Mouse (Mus musculus) thymus, postnatal 10 days (tissue): ENCODE data around the gene Nmt1.

Experiments
- DNase-seq, 2 experiments: peaks; one replicate each; pipeline ENCODE4 v3.0.0; 2021; ENCODE audit warnings: low spot score in 2 of 2

Gene Nmt1

GRCm38 (mm10) chr11:103076581-103076980 is 48.6 kb downstream of the Nmt1 start:
- no peak for DNase-seq

DNA sequence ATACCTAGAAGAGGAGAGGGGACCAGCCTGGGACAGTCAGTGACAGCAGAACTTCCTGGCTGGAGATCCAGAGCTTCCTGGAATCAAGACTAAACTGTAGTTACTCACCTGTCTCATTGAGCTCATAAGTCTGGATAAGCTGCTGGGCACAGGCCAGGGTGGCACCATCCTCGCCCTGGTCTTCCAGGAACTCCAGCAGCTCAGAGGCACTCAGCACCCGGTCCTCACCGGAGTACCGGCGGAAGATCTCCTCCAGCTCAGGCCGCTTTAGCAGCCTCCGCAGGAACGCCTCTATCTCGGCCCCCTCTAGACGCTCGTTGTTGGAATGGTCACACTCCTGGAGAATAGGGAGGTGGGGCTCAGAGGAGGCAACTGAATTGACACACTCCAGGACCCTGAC is 50.1 kb downstream of the Nmt1 start:
- no peak for DNase-seq

GRCm38 (mm10) chr11:103080323-103081091 is 52.5 kb downstream of the Nmt1 start:
- no peak for DNase-seq

DNA sequence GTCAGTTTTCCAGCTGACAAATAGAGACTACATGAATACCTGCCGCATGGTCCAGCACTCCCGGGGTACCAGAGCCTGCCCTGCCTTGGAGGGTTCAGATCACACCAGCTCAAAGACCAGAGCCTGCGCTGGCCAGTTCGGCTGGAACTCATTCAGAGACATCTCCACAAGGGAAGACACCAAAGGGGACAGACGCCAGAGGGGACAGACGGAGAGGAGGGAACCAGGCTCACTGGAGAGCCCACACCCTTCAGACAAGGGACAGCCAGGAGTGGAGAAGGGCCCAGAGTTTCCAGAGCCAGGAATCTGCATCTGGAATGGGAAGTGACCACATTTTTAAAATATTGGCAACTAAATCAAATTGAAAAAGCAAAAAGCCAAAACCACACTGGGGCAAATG is 53.6 kb downstream of the Nmt1 start:
- no peak for DNase-seq

DNA sequence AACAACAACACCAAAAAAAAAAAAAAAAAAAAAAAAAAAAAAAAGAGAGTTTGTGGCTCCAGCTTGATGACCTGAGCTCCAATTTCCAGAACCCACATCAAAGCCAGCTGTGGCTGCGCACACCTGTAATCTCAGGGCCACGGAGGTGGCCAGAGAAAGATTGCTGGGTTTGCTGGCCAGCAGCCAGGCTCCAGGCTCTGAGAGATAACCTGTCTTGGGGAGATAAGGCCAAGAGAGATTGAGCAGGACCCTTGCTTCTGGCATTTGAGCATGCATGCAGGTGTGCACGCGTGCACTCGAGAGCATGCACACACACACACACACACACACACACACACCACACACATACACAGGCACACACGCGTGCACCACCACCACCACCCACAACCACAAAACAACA is 65.3 kb downstream of the Nmt1 start:
- DNase-seq = no peak

GRCm38 (mm10) chr11:103093862-103094833 is 66.2 kb downstream of the Nmt1 start:
- no peak for DNase-seq

GRCm38 (mm10) chr11:103095107-103095670 is 67.2 kb downstream of the Nmt1 start:
- DNase-seq = no peak

- no peak for DNase-seq
Measured at GRCm38 (mm10) chr11:103095801-103096200, 67.8 kb downstream of the Nmt1 start.

GRCm38 (mm10) chr11:103096979-103097894 is 69.2 kb downstream of the Nmt1 start:
- DNase-seq = no peak

DNA sequence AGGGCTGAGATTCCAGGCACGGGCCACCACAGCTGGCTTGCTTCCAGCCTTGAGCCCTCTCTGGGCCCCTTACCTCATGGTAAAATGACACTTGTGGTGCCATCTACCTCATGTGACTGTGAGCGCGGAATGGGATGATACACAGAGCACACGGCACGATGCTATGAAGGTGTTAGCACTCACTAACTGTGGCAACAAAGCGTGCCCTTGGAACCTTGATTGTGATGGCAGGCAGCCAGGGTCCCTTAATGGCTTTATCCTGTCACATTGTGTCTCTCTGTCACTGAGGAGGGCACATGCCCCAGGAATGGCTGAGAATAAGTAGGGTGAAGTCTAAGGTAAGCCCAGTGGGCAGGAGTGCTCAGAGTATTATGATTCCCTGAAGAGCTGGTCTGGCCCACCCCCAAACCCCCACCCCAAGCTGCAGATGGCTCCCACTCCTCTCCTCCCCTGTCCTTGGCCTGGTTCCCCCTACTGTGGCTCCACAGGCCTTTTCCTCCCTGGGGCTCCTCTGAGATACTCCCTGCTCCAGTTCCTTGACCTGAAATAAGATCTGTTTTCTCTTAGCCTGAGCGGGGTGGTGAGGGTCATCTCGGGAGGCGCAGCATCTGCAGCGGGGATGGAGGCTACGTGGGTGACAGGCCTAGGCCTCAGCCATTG is 70.7 kb downstream of the Nmt1 start:
- DNase-seq = no peak

DNA sequence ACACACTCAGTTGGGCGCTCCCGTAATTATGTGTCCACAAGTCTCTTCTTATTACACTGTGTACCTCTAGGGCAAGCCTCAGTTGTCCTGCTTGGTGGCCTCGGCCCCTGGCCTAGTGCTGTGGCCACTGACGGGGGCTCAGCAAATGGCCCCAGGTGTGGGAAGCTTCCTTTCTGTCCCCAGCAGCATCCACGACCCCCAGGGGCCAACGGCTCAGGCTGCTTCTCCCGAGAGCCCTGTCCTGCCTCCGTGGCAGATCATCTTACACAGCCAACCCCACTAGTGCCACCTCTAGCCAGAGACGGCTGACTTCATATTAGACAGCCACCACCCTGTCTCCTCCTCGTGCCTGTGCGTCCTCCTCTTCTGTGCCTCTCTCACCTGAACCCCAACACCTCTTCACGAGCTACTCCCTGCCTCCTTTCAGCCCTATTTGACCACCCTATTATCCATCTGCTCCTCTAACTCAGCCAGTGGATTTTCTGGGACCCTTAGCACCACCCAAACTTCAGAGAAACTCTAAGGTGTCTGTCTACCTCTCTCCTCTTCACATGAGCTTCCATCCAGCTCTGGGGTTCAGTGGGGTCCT is 71.5 kb downstream of the Nmt1 start:
- DNase-seq = no peak

DNA sequence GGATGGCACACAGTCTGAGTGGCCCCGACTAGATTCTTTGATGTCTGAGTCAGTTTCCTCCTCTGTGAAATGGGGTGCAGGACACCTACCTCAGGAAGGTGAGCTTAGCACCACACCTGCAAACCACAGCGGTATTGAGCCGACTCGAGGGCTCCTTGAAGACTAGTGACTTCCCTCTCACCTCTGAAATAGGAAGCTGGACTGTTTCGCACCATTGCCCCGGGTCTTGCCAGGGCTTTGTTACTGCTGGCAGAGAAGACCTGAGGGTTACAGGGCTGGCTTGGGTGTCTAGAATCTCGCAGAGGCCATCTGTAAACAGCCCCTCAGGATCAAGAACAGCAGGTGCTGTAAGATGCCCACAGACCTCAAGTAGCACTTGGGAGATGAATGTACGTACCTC is 72.4 kb downstream of the Nmt1 start:
- no peak for DNase-seq

- peak in 1 of 2 experiments; percentile 37 for DNase-seq
Measured at GRCm38 (mm10) chr11:103101481-103101865, 73.5 kb downstream of the Nmt1 start, which contains the start of the genes Plcd3 and Acbd4. Gene Plcd3, minus strand, starts transcription at chr11:103101658. Gene Acbd4, plus strand, starts transcription at chr11:103101682.

DNA sequence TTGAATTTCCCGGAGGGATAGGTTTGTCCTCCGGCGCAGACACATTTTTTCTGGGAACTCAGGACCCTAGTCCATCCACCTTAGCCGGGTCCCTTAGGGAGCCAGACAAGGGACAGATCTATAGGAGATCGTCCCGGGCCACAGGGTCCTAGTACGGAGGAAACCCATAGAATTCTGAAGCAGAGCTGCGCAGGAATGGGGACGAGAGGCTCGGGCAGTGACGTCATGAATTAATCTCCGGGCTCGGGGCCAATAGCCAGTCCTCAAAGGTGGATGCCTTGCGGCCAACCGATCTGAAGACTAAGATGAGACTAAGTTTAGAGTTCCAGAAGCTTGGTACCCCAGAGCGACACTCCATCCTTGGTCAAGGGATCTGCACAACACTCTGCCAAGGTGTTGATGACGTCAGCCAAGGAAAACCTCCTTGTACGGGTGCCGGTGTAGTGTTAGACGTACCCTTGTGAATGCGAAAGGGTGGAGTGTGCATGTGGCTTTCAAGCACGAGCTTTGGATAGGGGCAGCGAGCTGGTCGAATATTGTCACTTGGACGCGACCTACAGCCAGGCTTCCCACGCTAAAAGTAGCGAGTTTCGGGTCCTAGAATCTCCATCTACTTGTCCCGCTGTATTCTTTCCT is 74.0 kb downstream of the Nmt1 start:
- DNase-seq = no peak

DNA sequence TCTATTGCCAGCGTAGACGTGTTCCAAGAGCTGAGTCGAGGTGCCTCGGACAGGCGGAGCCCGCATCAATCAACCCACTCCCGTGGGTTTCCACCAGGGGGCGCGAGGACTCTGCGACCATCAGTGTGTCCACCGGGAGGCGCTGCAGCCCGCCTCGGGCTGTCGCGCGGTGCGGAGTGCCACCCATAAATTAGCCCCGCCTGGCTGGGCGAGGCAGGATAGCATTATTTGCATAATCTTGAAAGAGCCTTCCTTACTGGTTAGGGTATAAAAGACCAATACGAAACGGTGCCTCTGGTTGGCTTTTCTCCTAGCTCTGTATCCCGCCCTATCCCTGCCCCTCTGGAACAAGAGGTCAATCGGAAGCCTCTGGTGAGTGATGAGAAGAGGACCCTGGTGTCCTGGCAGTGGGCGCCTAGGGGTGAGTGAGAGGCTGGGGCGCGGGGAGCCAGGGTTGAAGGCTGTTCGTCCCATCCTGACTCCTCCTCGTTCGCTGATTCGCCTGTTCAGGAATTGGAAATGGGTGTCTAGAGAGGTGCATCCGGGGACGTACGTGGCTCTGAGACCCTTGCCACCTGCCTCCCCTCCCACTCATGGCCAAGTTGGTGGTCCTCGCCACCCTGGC is 74.8 kb downstream of the Nmt1 start:
- peak; percentile 86 to 98 for DNase-seq

GRCm38 (mm10) chr11:103103621-103104020 is 75.6 kb downstream of the Nmt1 start:
- DNase-seq = no peak

DNA sequence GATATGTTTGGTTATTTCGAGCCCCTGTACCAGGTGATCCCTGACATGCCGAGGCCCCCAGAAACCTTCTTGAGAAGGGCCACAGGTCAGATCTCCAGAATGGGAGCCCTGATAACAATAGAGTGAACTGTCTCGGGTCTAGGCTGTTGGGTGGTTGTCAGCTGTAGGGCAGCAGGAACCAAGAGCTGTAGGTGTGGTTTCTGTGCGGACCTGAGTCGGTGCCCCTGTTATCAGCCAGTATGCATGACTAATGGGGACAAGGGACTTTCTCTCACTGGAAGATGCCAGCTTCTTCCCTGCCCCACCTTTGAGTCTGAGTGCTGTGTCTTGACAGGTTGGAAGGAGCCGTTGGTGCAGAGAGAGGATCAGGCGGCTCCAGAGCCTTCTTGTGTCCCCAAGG is 76.5 kb downstream of the Nmt1 start:
- DNase-seq = no peak

- DNase-seq = no peak
Measured at GRCm38 (mm10) chr11:103105180-103105725, 77.3 kb downstream of the Nmt1 start.

GRCm38 (mm10) chr11:103105810-103106209 is 77.8 kb downstream of the Nmt1 start:
- no peak for DNase-seq
